In genomic region chr3:41307400-41308028, GRCm38 (mm10) we compare ENCODE assay signal across 18 mouse cellular contexts.
"Had no signal": no experiment of that assay in that cellular context is flagged by ENCODE, and none has a peak within 500 bp of the region (broad histone marks: within the 10 kb centered on the region; RNA-seq: fewer than 3 reads in every experiment).

No protein-coding gene starts in this region.

- ATAC-seq: intestine, postnatal 0 days; liver, embryonic 12.5 days had no signal

- H3K4me3 ChIP-seq: limb, embryonic 15.5 days; liver, embryonic 12.5 days; midbrain, embryonic 10.5 days; myocyte; neural tube, embryonic 13.5 days; stomach, embryonic 15.5 days had no signal

- H3K36me3 ChIP-seq: limb, embryonic 15.5 days; liver, embryonic 12.5 days; midbrain, embryonic 10.5 days; neural tube, embryonic 13.5 days; stomach, embryonic 15.5 days had no signal

- H3K27ac ChIP-seq: limb, embryonic 15.5 days; liver, embryonic 12.5 days; midbrain, embryonic 10.5 days; neural tube, embryonic 13.5 days; stomach, embryonic 15.5 days had no signal

- H3K9ac ChIP-seq: limb, embryonic 15.5 days; liver, embryonic 12.5 days; lung, embryonic 14.5 days; neural tube, embryonic 13.5 days; stomach, embryonic 15.5 days had no signal

- H3K27me3 ChIP-seq: limb, embryonic 15.5 days; liver, embryonic 12.5 days; neural tube, embryonic 13.5 days; stomach, embryonic 15.5 days had no signal

- DNase-seq: kidney, adult 8-10 months; kidney, postnatal 25 days; layer of hippocampus, postnatal 36 days; left cerebral cortex, postnatal 4 days; lung, embryonic 14.5 days; lung, postnatal 10 days; lung, postnatal 4 days; right cerebral cortex, postnatal 4 days; spleen, adult 18-20 months; thymus, adult 2 months; thymus, postnatal 25 days had no signal

- H3K9me3 ChIP-seq: limb, embryonic 15.5 days; liver, embryonic 12.5 days; midbrain, embryonic 10.5 days; neural tube, embryonic 13.5 days; stomach, embryonic 15.5 days had no signal

- H3K4me1 ChIP-seq: limb, embryonic 15.5 days; liver, embryonic 12.5 days; midbrain, embryonic 10.5 days; neural tube, embryonic 13.5 days; stomach, embryonic 15.5 days had no signal

- H3K4me2 ChIP-seq: limb, embryonic 15.5 days; liver, embryonic 12.5 days; lung, embryonic 14.5 days; neural tube, embryonic 13.5 days; stomach, embryonic 15.5 days had no signal
